Mouse (Mus musculus) heart, postnatal 14 days (tissue): Measurements from ENCODE around the gene Zfp273. TPM values are rescaled to one million over a fixed set of nuclear protein-coding genes. Genes with fewer than 3 reads are reported as not detected.
"Not testable (repeated sequence)": the region's sequence is repeated elsewhere in the genome, so short reads cannot be mapped to it uniquely, and the experiment has no call there.

Experiments
- DNase-seq, 2 experiments: peaks; one replicate each; pipeline ENCODE4 v3.0.0; 2021 to 2022
- intact Hi-C: fragments of 180-260 bp; cut with DNase I; formaldehyde crosslinking; loops from one replicate; pipeline ENCODE4 v1.15.1; 2025
- long read RNA-seq, 2 experiments: library from polyadenylated mRNA; stranded (forward); transcript quantifications; one replicate each; pipeline ENCODE4 v2.0.0; 2021
- total RNA-seq, 2 experiments: library from RNA; stranded (reverse); gene quantifications; 2 replicates each; pipeline ENCODE4 v1.2.3; 2021

The Zfp273 gene
- total RNA-seq, result 1 to 10 TPM; 1.9 to 2.2 TPM
- long read RNA-seq, experiment 1, partial matches to known transcripts, result 0 of 1 reads
- long read RNA-seq, experiment 1, other reads (novel, unspliced or antisense), result 0 of 1 reads
- long read RNA-seq, experiment 2, partial matches to known transcripts, result 0 of 1 reads
- long read RNA-seq, experiment 2, other reads (novel, unspliced or antisense), result 0 of 1 reads

GRCm38 (mm10) chr13:67813710-67814660 lies at the start of gene Zfp273:
Gene Zfp273, plus strand, starts transcription at chr13:67813740.
- intact Hi-C loops, result no loop called here
- DNase-seq, result peak; percentile 69 to 73

DNA sequence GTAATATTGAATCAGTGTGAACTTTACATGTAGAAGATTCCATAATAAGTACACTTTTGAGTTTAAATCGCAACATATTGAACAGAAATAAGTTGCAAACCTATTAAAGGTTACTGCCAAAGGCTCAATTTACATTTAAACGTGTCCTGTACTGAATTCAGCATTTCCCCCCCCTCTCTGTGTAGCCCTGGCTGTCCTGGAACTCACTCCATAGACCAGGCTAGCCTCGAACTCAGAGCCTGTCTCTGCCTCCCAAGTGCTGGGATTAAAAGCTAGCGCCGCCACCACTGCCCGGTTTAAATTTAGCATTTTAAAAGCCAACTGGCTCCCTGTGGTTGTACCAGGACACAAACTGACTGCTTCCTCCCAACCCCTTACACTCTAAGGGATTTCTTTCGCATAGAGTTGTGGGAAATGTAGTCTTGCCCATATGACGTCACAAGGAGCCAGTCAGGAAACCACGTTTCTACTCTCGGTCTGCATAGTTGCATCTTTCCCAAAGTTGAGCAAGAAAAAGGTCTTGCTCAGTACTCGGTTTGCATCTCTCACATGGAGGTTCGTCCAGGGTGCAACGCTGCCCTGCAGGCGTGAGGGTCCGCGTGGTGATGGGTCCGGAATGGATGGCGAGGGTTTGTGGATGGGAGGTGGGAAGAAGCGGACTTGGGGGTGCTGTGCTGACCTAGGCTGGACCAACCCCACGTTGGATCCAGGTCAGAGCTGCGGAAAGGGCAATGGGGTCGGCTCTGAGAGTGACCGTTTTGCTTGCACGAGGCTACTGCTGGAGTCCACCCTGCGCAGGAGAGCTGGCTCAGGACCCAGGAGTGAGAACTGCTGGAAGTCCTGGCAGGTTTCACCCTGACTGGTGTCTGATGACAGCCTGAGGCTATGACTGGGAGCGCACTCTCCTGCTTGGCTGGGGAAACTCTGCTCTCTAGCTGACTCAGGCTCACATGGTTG lies 34.0 kb upstream of the Zfp273 start, which contains the start of gene Zfp493:
TSS of gene Zfp493 (plus strand) at position 429 of the 957 bp plus-strand sequence.
- DNase-seq, result peak; percentile 44 to 73
- intact Hi-C loops, result loop anchor here (5.0 kb wide), 1 partner anchor 52 kb away; the partner anchor contains the start of gene Zfp65

DNA sequence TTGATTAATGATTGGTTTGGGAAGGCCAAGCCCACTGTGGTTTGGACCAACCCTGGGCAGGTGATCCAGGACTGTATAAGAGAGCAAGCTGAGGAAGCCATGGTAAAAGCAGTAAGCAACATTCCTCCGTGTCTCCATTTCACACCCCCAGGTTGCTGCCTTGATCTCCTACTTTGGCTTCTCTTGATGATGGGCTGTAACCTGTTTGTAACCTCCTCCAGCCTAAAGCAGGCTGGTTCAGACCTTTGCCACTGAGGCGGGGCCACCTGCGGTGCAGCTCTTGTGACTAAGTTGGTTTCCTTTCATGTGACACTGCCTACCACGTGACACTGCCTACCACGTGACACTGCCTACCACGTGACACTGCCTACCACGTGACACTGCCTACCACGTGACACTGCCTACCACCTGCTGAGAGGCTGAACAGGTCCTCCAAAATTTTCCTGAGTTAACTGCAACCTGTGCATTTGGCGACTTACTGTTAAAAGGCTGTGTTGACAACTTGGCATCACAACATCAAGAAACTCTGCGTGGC lies 21.6 kb upstream of the Zfp273 start:
- DNase-seq, result no peak
- intact Hi-C loops, result no loop called here

GRCm38 (mm10) chr13:67798618-67799017 lies 14.9 kb upstream of the Zfp273 start:
- DNase-seq, result no peak
- intact Hi-C loops, result no loop called here

DNA sequence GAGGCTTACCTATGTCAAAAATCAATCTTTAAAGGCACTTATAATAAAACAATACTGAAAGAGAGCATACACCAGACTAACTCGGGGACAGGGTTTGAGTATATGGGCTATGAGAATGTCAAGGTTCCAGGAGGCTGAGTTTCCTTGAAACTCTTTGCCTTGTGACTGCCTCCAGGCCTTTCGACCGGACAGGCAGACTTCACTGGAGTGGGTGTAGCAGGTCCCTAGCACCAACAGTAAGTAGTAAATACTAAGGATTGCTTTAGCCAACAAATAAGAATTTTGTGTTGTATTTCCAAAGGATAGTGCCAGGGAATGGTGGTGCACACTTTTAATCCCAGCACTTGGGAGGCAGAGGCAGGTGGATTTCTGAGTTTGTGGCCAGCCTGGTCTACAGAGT lies 14.4 kb upstream of the Zfp273 start:
- intact Hi-C loops, result not testable (repeated sequence)

GRCm38 (mm10) chr13:67811651-67812210 lies 1.8 kb upstream of the Zfp273 start:
- DNase-seq, result no peak
- intact Hi-C loops, result no loop called here

More for the DNA sequence above, 14.4 kb upstream of the Zfp273 start:
- not testable (repeated sequence) for DNase-seq

GRCm38 (mm10) chr13:67812961-67813709 lies 405 bp upstream of the Zfp273 start:
- intact Hi-C loops, result no loop called here
- DNase-seq, result no peak

GRCm38 (mm10) chr13:67818636-67819035 lies 5.1 kb downstream of the Zfp273 start:
- intact Hi-C loops, result no loop called here
- no peak for DNase-seq

- intact Hi-C loops, result loop anchor here (5.0 kb wide), 1 partner anchor 104 kb away; the partner anchor contains the start of gene Zfp65
- DNase-seq, result peak; percentile 26 to 59
These were observed 17.4 kb downstream of the Zfp273 start, which contains the start of gene Gm10037 for GRCm38 (mm10) chr13:67830911-67831336. Gene Gm10037, plus strand, starts transcription at chr13:67831106.

GRCm38 (mm10) chr13:67833137-67833536 lies 19.6 kb downstream of the Zfp273 start:
- not testable (repeated sequence) for DNase-seq
- intact Hi-C loops, result loop anchor here (5.0 kb wide), 1 partner anchor 106 kb away; the partner anchor contains the start of gene Zfp65

DNA sequence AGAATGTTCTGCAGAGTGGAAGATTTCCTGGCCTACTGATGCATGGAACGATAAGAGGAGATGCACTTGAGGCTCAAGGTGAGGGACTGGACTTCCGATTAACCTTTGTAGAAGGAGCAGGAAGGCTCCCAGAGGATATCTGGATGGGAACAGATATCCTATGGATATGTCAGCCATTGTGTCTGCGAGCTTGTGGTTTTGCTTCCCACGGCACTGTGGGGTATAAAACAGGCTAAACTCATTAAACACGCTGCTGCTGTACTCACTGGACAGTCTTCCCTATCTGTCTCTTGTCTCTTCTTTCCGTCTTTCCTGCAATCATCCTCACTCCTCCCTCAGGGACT lies 30.2 kb downstream of the Zfp273 start:
- no peak for DNase-seq
- intact Hi-C loops, result loop anchor here (2.0 kb wide), 2 partner anchors 161 to 207 kb away; partner anchors contain the start of genes Gm49345 and Zfp729a

GRCm38 (mm10) chr13:67844119-67844852 lies 30.7 kb downstream of the Zfp273 start:
- peak; percentile 47 to 71 for DNase-seq
- intact Hi-C loops, result loop anchor here (2.0 kb wide), 1 partner anchor 161 kb away; no protein-coding TSS in a partner anchor

- intact Hi-C loops, result loop anchor here (2.0 kb wide), 1 partner anchor 162 kb away; no protein-coding TSS in a partner anchor
- no peak for DNase-seq
These were observed 31.3 kb downstream of the Zfp273 start for GRCm38 (mm10) chr13:67844853-67845194.

DNA sequence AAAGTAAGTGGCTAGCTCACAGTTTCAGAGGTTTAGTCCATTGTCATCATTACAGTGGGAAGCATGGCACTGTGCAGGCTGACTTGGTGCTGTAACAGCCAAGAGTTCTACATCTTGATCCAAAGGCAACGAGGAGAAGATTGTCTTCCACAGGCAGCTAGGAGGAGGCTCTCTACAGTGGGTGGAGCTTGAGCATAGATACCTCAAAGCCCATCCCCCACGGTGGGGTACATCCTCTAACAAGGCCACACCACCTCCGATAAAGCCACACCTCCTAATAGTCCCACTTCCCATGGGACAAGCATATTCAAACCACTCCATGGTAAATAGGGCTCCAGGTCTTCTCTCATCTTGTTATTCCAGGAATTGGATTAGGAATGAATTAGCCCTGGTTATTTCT lies 36.8 kb downstream of the Zfp273 start:
- DNase-seq, result no peak

GRCm38 (mm10) chr13:67853130-67853529 lies 39.6 kb downstream of the Zfp273 start:
- DNase-seq, result no peak
- intact Hi-C loops, result no loop called here

More for the DNA sequence above, 36.8 kb downstream of the Zfp273 start:
- intact Hi-C loops, result no loop called here

- intact Hi-C loops, result no loop called here
- no peak for DNase-seq
These were observed 40.4 kb downstream of the Zfp273 start for GRCm38 (mm10) chr13:67853983-67854382.

- DNase-seq, result no peak
- intact Hi-C loops, result no loop called here
These were observed 43.8 kb downstream of the Zfp273 start for GRCm38 (mm10) chr13:67857317-67857716.

DNA sequence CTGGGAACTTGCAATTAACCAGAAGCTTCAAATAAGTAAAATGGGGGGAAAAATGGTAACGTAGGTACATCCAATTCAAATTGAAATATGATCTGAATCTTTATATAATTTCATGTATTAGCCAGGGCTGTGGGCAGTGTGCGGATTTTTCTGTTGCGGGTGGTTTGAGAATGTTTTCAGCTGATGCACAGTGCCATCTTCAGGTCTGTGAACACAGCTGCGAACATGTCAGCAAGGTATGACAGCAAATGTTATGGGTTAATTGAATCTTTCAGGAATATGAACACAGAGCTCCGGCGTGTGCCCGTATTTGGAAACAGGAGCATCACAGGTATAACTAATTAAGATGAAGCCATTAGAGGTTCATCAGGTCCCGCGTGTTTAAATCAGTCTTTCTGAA lies 49.0 kb downstream of the Zfp273 start:
- intact Hi-C loops, result no loop called here
- DNase-seq, result no peak
